Mouse (Mus musculus) embryonic facial prominence, embryonic 12.5 days (tissue): ENCODE measurements around the gene Lifr. TPM values are rescaled to one million over a fixed set of nuclear protein-coding genes. Genes with fewer than 3 reads are reported as not detected.

ENCODE experiments used
- polyA plus RNA-seq: library from polyadenylated mRNA; unstranded; fragments of >200 nt; fragmentation: Nextera tagmentation; extraction: Ambion mirVana; gene quantifications from 2 replicates; pipeline ENCODE4 v1.2.1, GENCODE M21; 2016

Lifr gene
- polyA plus RNA-seq, 1 experiment from 2014 or later: 17.5 TPM

Other genes with a start within 250 kb of the Lifr start
- gene Osmr, start 215.6 kb upstream of the Lifr start, polyA plus RNA-seq: 0.20 and 0.32 TPM in 2 replicates